Mouse (Mus musculus): ENCODE measurements around the gene Ints5. TPM values are rescaled to one million over a fixed set of nuclear protein-coding genes. Genes with fewer than 3 reads are reported as not detected.

The Ints5 gene
- polyA plus RNA-seq, 1 experiment: 21.2 TPM

- peaks cover 17% of the 10 kb centered on the region for H3K4me1 ChIP-seq (ENCODE audit: control insufficient read depth, insufficient read depth, insufficient read length)
- TF ChIP-seq CTCF (IDR thresholded peaks at IDR 0.05; ENCODE audit: extremely low read depth, insufficient read depth, insufficient read length, insufficient replicate concordance): no peak
- no peak for TF ChIP-seq POLR2A (IDR thresholded peaks at IDR 0.05; ENCODE audit: low read depth, low read length)
- DNase-seq (ENCODE audit: low read depth in 1 of 2, low spot score in 2 of 2): no peak
- peak overlapping the region; percentile 65 for H3K27ac ChIP-seq (ENCODE audit: insufficient read depth, low read length)
- 59% methylated on average over 10 of the region's 10 CpGs for WGBS
- peak overlapping the region; percentile 36; the same call in 1 of the 2 replicates for H3K4me3 ChIP-seq (ENCODE audit: extremely low read depth, insufficient read depth, insufficient read length)
- H3K27me3 ChIP-seq (ENCODE audit: control insufficient read depth, insufficient read depth, low read length): no peaks in the 10 kb centered on the region
- peaks cover 31% of the 10 kb centered on the region for H3K36me3 ChIP-seq (ENCODE audit: control insufficient read depth, insufficient read depth, low read length)
These were observed 48.3 kb downstream of the Ints5 start for GRCm38 (mm10) chr19:8941136-8941514.

GRCm38 (mm10) chr19:8941515-8942217 is 48.9 kb downstream of the Ints5 start, which contains the start of gene Mta2:
Gene Mta2, plus strand, starts transcription at chr19:8941875.
- TF ChIP-seq POLR2A (IDR thresholded peaks at IDR 0.05; ENCODE audit: low read depth, low read length) (peak; percentile 89), CTCF (IDR thresholded peaks at IDR 0.05; ENCODE audit: extremely low read depth, insufficient read depth, insufficient read length, insufficient replicate concordance) (no peak)
- under 1% methylated on average over 64 of the region's 64 CpGs for WGBS
- Histone ChIP-seq H3K4me3 (ENCODE audit: extremely low read depth, insufficient read depth, insufficient read length) (peak within 1 kb of the TSS; percentile 93), H3K36me3 (ENCODE audit: control insufficient read depth, insufficient read depth, low read length) (peaks cover 30% of the 10 kb centered on the region), H3K27ac (ENCODE audit: insufficient read depth, low read length) (peak within 1 kb of the TSS; percentile 99), H3K4me1 (ENCODE audit: control insufficient read depth, insufficient read depth, insufficient read length) (peaks cover 17% of the 10 kb centered on the region), H3K27me3 (ENCODE audit: control insufficient read depth, insufficient read depth, low read length) (no peaks in the 10 kb centered on the region)
- peak; percentile 95 to 97 for DNase-seq (ENCODE audit: low read depth in 1 of 2, low spot score in 2 of 2)

- under 1% methylated on average over 46 of the region's 46 CpGs for WGBS
- H3K27ac ChIP-seq (ENCODE audit: insufficient read depth, low read length): peak overlapping the region; percentile 99
- peak; percentile 20; the same call in 1 of the 2 replicates for TF ChIP-seq POLR2A (IDR thresholded peaks at IDR 0.05; ENCODE audit: low read depth, low read length)
- no peak for TF ChIP-seq CTCF (IDR thresholded peaks at IDR 0.05; ENCODE audit: extremely low read depth, insufficient read depth, insufficient read length, insufficient replicate concordance)
- no peaks in the 10 kb centered on the region for H3K27me3 ChIP-seq (ENCODE audit: control insufficient read depth, insufficient read depth, low read length)
- peaks cover 32% of the 10 kb centered on the region for H3K36me3 ChIP-seq (ENCODE audit: control insufficient read depth, insufficient read depth, low read length)
- peak in 1 of 2 experiments; percentile 54 for DNase-seq (ENCODE audit: low read depth in 1 of 2, low spot score in 2 of 2)
- peak overlapping the region; percentile 93 for H3K4me3 ChIP-seq (ENCODE audit: extremely low read depth, insufficient read depth, insufficient read length)
- H3K4me1 ChIP-seq (ENCODE audit: control insufficient read depth, insufficient read depth, insufficient read length): peaks cover 17% of the 10 kb centered on the region
These were observed 49.6 kb downstream of the Ints5 start for GRCm38 (mm10) chr19:8942276-8942964.

GRCm38 (mm10) chr19:8943047-8943446 is 50.2 kb downstream of the Ints5 start:
- H3K4me3 ChIP-seq (ENCODE audit: extremely low read depth, insufficient read depth, insufficient read length): peak overlapping the region; percentile 93
- DNase-seq (ENCODE audit: low read depth in 1 of 2, low spot score in 2 of 2): no peak
- H3K36me3 ChIP-seq (ENCODE audit: control insufficient read depth, insufficient read depth, low read length): peaks cover 36% of the 10 kb centered on the region
- TF ChIP-seq POLR2A (IDR thresholded peaks at IDR 0.05; ENCODE audit: low read depth, low read length) (no peak), CTCF (IDR thresholded peaks at IDR 0.05; ENCODE audit: extremely low read depth, insufficient read depth, insufficient read length, insufficient replicate concordance) (no peak)
- 35% methylated on average over 2 of the region's 2 CpGs for WGBS
- peaks cover 17% of the 10 kb centered on the region for H3K4me1 ChIP-seq (ENCODE audit: control insufficient read depth, insufficient read depth, insufficient read length)
- H3K27me3 ChIP-seq (ENCODE audit: control insufficient read depth, insufficient read depth, low read length): no peaks in the 10 kb centered on the region
- no peak overlapping the region for H3K27ac ChIP-seq (ENCODE audit: insufficient read depth, low read length)

GRCm38 (mm10) chr19:8944062-8944461 is 51.3 kb downstream of the Ints5 start:
- Histone ChIP-seq H3K27ac (ENCODE audit: insufficient read depth, low read length) (peak overlapping the region; percentile 5; the same call in 1 of the 2 replicates), H3K4me3 (ENCODE audit: extremely low read depth, insufficient read depth, insufficient read length) (no peak overlapping the region), H3K36me3 (ENCODE audit: control insufficient read depth, insufficient read depth, low read length) (peaks cover 41% of the 10 kb centered on the region), H3K4me1 (ENCODE audit: control insufficient read depth, insufficient read depth, insufficient read length) (peaks cover 17% of the 10 kb centered on the region), H3K27me3 (ENCODE audit: control insufficient read depth, insufficient read depth, low read length) (no peaks in the 10 kb centered on the region)
- WGBS: 19% methylated on average over 5 of the region's 5 CpGs
- TF ChIP-seq POLR2A (IDR thresholded peaks at IDR 0.05; ENCODE audit: low read depth, low read length) (no peak), CTCF (IDR thresholded peaks at IDR 0.05; ENCODE audit: extremely low read depth, insufficient read depth, insufficient read length, insufficient replicate concordance) (no peak)
- no peak for DNase-seq (ENCODE audit: low read depth in 1 of 2, low spot score in 2 of 2)

- 20% methylated on average over 5 of the region's 5 CpGs for WGBS
- Histone ChIP-seq H3K27me3 (ENCODE audit: control insufficient read depth, insufficient read depth, low read length) (no peaks in the 10 kb centered on the region), H3K4me3 (ENCODE audit: extremely low read depth, insufficient read depth, insufficient read length) (no peak overlapping the region), H3K36me3 (ENCODE audit: control insufficient read depth, insufficient read depth, low read length) (peaks cover 44% of the 10 kb centered on the region), H3K27ac (ENCODE audit: insufficient read depth, low read length) (no peak overlapping the region), H3K4me1 (ENCODE audit: control insufficient read depth, insufficient read depth, insufficient read length) (peaks cover 17% of the 10 kb centered on the region)
- DNase-seq (ENCODE audit: low read depth in 1 of 2, low spot score in 2 of 2): peak in 1 of 2 experiments; percentile 43
- no peak for TF ChIP-seq POLR2A (IDR thresholded peaks at IDR 0.05; ENCODE audit: low read depth, low read length)
- no peak for TF ChIP-seq CTCF (IDR thresholded peaks at IDR 0.05; ENCODE audit: extremely low read depth, insufficient read depth, insufficient read length, insufficient replicate concordance)
These were observed 51.9 kb downstream of the Ints5 start for GRCm38 (mm10) chr19:8944750-8945149.

Measured in spleen, adult 2 months (tissue).